Mouse (Mus musculus) cortical plate, adult 2 months (tissue): ENCODE measurements around the gene Fam241b.

Experiments used
- CTCF ChIP-seq: fragments of 200-500 bp; IDR thresholded peaks from 2 replicates; pipeline ENCODE4 v1.5.1; 2011; ENCODE audit warnings: mild to moderate bottlenecking, control low read depth, low read length; ENCODE audit not compliant: insufficient read depth; ENCODE audit errors: extremely low read depth
- POLR2A ChIP-seq: fragments of 200-500 bp; IDR thresholded peaks from 2 replicates; pipeline ENCODE4 v1.6.1; 2011; ENCODE audit warnings: mild to moderate bottlenecking, low read length, control low read depth; ENCODE audit not compliant: insufficient read depth; ENCODE audit errors: extremely low read depth

GRCm38 (mm10) chr10:62093903-62094302 lies 49.8 kb downstream of the Fam241b start:
- TF ChIP-seq CTCF (no peak), POLR2A (no peak)
